Mouse (Mus musculus) neural tube, embryonic 12.5 days (tissue): ENCODE data around the gene Olfr427. TPM values are rescaled to one million over a fixed set of nuclear protein-coding genes. Genes with fewer than 3 reads are reported as not detected.

Experiments
- ATAC-seq: fragments of 200-750 bp; cut with Nextera tagmentation; 2 replicates; pipeline ENCODE4 v1.8.0; 2017; ENCODE audit warnings: low read depth, mild to moderate bottlenecking, moderate TSS enrichment, moderate library complexity; ENCODE audit not compliant: low FRiP score
- H3K27ac ChIP-seq: fragments of 300-500 bp; sonication (generic); 2 replicates; pipeline ENCODE4 v1.5.1; 2016
- H3K27me3 ChIP-seq: fragments of 300-500 bp; sonication (generic); replicated peaks from 2 replicates; pipeline ENCODE4 v1.6.1; 2016; ENCODE audit warnings: mild to moderate bottlenecking
- H3K36me3 ChIP-seq: fragments of 300-500 bp; sonication (generic); 2 replicates; pipeline ENCODE4 v1.6.1; 2016; ENCODE audit warnings: mild to moderate bottlenecking
- H3K4me1 ChIP-seq: fragments of 300-500 bp; sonication (generic); 2 replicates; pipeline ENCODE4 v1.6.1; 2016
- H3K4me2 ChIP-seq: fragments of 300-500 bp; sonication (generic); replicated peaks from 2 replicates; pipeline ENCODE4 v1.6.1; 2016; ENCODE audit warnings: mild to moderate bottlenecking
- H3K4me3 ChIP-seq: fragments of 300-500 bp; sonication (generic); 2 replicates; pipeline ENCODE4 v1.5.1; 2016
- H3K9ac ChIP-seq: fragments of 300-500 bp; sonication (generic); 2 replicates; pipeline ENCODE4 v1.6.1; 2016; ENCODE audit warnings: mild to moderate bottlenecking
- H3K9me3 ChIP-seq: fragments of 300-500 bp; sonication (generic); 2 replicates; pipeline ENCODE4 v1.6.1; 2016; ENCODE audit warnings: mild to moderate bottlenecking
- WGBS: fragments of 180-500 bp; shearing (Covaris S2); methylation state at CpG from one replicate; pipeline ENCODE4 v1.1.7; 2016; 5-methylcytosine and 5-hydroxymethylcytosine counted together
- polyA plus RNA-seq: library from polyadenylated mRNA; unstranded; fragments of >200 nt; fragmentation: Nextera tagmentation; extraction: Ambion mirVana; gene quantifications from 2 replicates; pipeline ENCODE4 v1.2.1, GENCODE M21; 2016

Gene Olfr427
- polyA plus RNA-seq, 1 experiment from 2014 or later: not detected

DNA sequence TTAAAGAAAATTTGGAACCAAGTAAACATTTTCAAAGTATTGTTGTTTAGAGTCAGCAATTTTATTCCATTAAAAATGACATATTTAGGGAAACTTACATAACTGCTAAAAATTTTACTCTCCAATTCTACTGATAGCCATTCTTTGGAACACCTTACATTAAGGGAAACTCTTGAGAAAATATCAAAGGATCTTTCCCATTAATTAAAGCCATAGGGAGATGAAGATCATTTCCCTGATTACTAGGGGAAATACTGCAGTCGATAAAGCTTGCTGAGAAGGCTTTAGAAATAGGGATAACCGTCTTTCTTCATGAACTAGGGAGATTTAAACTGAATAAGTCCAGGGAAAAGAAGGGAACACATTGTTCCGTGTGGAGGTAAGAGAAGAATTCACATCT lies 34.5 kb downstream of the Olfr427 start, which contains the start of gene Olfr424:
TSS of gene Olfr424 (plus strand) at position 301 of the 400 bp plus-strand sequence.
- no peak for ATAC-seq
- Histone ChIP-seq H3K36me3 (no peaks in the 10 kb centered on the region), H3K27ac (no peak within 1 kb of the TSS), H3K9me3 (no peaks in the 10 kb centered on the region), H3K4me2 (no peak within 1 kb of the TSS), H3K4me1 (no peaks in the 10 kb centered on the region), H3K27me3 (no peaks in the 10 kb centered on the region), H3K4me3 (no peak within 1 kb of the TSS), H3K9ac (no peak within 1 kb of the TSS)
- WGBS: 87% methylated on average over 3 of the region's 3 CpGs

GRCm38 (mm10) chr1:174131999-174132398 lies 35.3 kb downstream of the Olfr427 start:
- Histone ChIP-seq H3K27me3 (no peaks in the 10 kb centered on the region), H3K4me3 (no peak overlapping the region), H3K9me3 (no peaks in the 10 kb centered on the region), H3K27ac (no peak overlapping the region), H3K4me1 (no peaks in the 10 kb centered on the region), H3K4me2 (no peak overlapping the region), H3K9ac (no peak overlapping the region), H3K36me3 (no peaks in the 10 kb centered on the region)
- 84% methylated on average over 3 of the region's 3 CpGs for WGBS
- no peak for ATAC-seq

GRCm38 (mm10) chr1:174141384-174141783 lies 44.7 kb downstream of the Olfr427 start:
- no peak for ATAC-seq
- Histone ChIP-seq H3K9ac (no peak overlapping the region), H3K4me2 (no peak overlapping the region), H3K36me3 (no peaks in the 10 kb centered on the region), H3K27ac (no peak overlapping the region), H3K9me3 (no peaks in the 10 kb centered on the region), H3K27me3 (no peaks in the 10 kb centered on the region), H3K4me1 (no peaks in the 10 kb centered on the region), H3K4me3 (no peak overlapping the region)
- 79% methylated on average over 2 of the region's 2 CpGs for WGBS

GRCm38 (mm10) chr1:174146696-174147095 lies 50.0 kb downstream of the Olfr427 start:
- H3K4me3 ChIP-seq: no peak overlapping the region
- no peak overlapping the region for H3K27ac ChIP-seq
- no peak overlapping the region for H3K9ac ChIP-seq
- H3K9me3 ChIP-seq: no peaks in the 10 kb centered on the region
- no peaks in the 10 kb centered on the region for H3K36me3 ChIP-seq
- WGBS: 84% methylated on average over 1 of the region's 1 CpGs
- no peak for ATAC-seq
- no peak overlapping the region for H3K4me2 ChIP-seq
- H3K4me1 ChIP-seq: no peaks in the 10 kb centered on the region
- H3K27me3 ChIP-seq: no peaks in the 10 kb centered on the region

DNA sequence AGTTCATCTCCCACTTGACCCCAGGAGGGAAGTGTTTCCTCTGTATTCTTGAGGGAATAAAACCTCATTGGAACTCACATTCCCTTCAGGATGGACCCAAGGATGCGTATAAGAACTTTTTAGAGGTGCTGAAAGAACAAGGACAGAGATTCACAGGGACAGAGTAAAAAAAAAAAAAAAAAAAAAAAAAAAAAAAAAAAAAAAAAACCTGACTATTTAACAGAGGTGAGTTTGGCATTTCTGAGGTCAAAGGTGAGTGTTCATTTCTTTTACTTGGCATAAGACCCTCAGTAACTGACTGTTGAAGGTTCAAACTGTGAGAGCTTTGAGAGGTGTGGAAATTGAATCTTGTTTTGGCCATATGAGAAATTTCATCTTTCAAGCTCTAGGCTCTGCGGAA lies 52.6 kb downstream of the Olfr427 start:
- 94% methylated on average over 2 of the region's 2 CpGs for WGBS

More for the DNA sequence above, 52.6 kb downstream of the Olfr427 start:
- no peaks in the 10 kb centered on the region for H3K36me3 ChIP-seq
- no peak overlapping the region for H3K27ac ChIP-seq
- no peak overlapping the region for H3K4me2 ChIP-seq
- no peaks in the 10 kb centered on the region for H3K27me3 ChIP-seq
- H3K9me3 ChIP-seq: no peaks in the 10 kb centered on the region
- H3K4me1 ChIP-seq: no peaks in the 10 kb centered on the region
- ATAC-seq: no peak
- H3K9ac ChIP-seq: no peak overlapping the region
- H3K4me3 ChIP-seq: no peak overlapping the region

Other genes with a start within 250 kb of the Olfr427 start
- gene Ifi211, start 183.8 kb upstream of the Olfr427 start, polyA plus RNA-seq: 0.29 and 0.45 TPM in 2 replicates
- gene Mndal, start 154.4 kb upstream of the Olfr427 start, polyA plus RNA-seq: 0.70 and 1.0 TPM in 2 replicates
- gene Ifi203, start 154.2 kb upstream of the Olfr427 start, polyA plus RNA-seq: 0.36 and 0.66 TPM in 2 replicates
- not detected in 2 replicates for gene Ifi202b, start 114.1 kb upstream of the Olfr427 start, polyA plus RNA-seq
- gene Ifi205, start 65.1 kb upstream of the Olfr427 start, polyA plus RNA-seq: not detected in 2 replicates
- gene Olfr433, start 56.2 kb upstream of the Olfr427 start, polyA plus RNA-seq: not detected in 2 replicates
- gene Olfr432, start 47.7 kb upstream of the Olfr427 start, polyA plus RNA-seq: not detected in 2 replicates
- gene Olfr430, start 30.3 kb upstream of the Olfr427 start, polyA plus RNA-seq: not detected in 2 replicates
- not detected in 2 replicates for gene Olfr429, start 12.6 kb upstream of the Olfr427 start, polyA plus RNA-seq
- not detected in 2 replicates for gene Olfr231, start 24.3 kb downstream of the Olfr427 start, polyA plus RNA-seq
- gene Olfr424, start 34.6 kb downstream of the Olfr427 start, polyA plus RNA-seq: not detected in 2 replicates
- not detected in 2 replicates for gene Olfr420, start 58.7 kb downstream of the Olfr427 start, polyA plus RNA-seq
- gene Spta1, start 75.9 kb downstream of the Olfr427 start, polyA plus RNA-seq: 0.89 and 1.1 TPM in 2 replicates
- gene Olfr419, start 155.2 kb downstream of the Olfr427 start, polyA plus RNA-seq: not detected in 2 replicates
- not detected in 2 replicates for gene Mptx1, start 233.6 kb downstream of the Olfr427 start, polyA plus RNA-seq